Mouse (Mus musculus) layer of hippocampus, postnatal 36 days (tissue): ENCODE measurements around the gene Slc19a2. TPM values are rescaled to one million over a fixed set of nuclear protein-coding genes. Genes with fewer than 3 reads are reported as not detected.
"Not testable (repeated sequence)": the region's sequence is repeated elsewhere in the genome, so short reads cannot be mapped to it uniquely, and the experiment has no call there.

Source experiments
- DNase-seq, 2 experiments: peaks; one replicate each; pipeline ENCODE4 v3.0.0; 2022
- total RNA-seq, 2 experiments: library from RNA; stranded (reverse); gene quantifications; 2 replicates each; pipeline ENCODE4 v1.2.3; 2021

Gene Slc19a2
- total RNA-seq = 10 to 100 TPM; 12.8 to 15.6 TPM

GRCm38 (mm10) chr1:164248465-164249331, at the start of gene Slc19a2:
Gene Slc19a2 (plus strand): TSS chr1:164249046.
- peak; percentile 96 to 97 for DNase-seq

- no peak for DNase-seq
Observed at GRCm38 (mm10) chr1:164199551-164199950, 49.3 kb upstream of the Slc19a2 start.

DNA sequence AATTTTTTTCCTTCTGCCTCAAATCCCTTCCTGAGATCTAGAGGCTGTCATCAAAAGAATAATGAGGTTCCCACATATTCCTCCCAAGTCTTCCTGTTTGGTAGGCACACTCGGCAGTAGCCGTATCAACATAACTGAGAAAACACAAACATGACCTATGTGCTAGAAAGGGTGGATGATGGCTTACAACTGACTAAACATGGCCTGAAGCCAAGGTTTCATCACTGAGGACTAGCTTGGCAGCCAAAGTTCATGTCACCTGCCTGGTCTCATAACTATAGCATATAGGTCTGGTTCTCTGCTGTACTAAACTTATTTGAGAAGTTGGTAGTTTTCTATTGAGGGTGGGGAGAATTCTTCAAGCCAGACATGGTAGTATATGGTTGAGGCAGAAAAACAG, 40.4 kb upstream of the Slc19a2 start:
- DNase-seq = no peak

DNA sequence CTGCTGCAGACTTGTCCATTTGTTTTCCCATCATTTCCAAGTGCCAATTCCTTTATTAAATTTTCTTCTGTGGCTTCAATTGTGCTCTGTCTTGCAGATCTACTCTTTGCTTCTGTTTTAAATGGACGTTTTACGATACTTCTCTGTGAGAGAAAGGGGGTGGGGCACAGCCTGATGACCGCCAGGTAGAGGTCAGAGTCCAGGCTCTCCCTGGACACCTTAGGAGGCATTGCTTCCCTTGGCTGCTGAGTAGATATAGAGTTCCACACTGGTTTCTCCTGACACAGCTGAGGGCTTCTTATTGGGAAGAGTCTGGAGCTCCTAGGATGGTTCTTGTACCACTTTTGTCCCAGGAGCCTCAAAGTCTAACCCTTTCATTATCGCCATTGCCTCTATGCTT, 37.9 kb upstream of the Slc19a2 start:
- no peak for DNase-seq

DNA sequence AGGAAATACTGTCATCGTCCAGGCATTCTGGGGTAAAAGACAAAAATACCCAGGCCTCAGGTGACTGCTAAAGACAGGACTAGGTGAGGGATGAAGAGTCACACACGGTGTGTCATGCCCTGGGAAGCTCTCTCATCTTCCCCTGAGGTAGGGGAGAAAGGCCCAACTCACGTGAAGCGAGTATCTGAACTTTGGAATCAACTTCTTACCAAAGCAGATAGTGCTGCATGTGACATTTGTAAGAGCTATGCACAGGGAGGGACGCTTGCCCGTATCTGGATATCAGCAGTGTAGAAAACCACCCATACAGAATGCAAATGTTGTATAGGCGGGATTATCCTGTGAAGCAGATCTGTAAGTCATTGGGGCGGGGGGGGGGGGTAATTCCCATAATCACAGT, 36.2 kb upstream of the Slc19a2 start:
- no peak for DNase-seq

GRCm38 (mm10) chr1:164214190-164214589, 34.7 kb upstream of the Slc19a2 start:
- no peak for DNase-seq

DNA sequence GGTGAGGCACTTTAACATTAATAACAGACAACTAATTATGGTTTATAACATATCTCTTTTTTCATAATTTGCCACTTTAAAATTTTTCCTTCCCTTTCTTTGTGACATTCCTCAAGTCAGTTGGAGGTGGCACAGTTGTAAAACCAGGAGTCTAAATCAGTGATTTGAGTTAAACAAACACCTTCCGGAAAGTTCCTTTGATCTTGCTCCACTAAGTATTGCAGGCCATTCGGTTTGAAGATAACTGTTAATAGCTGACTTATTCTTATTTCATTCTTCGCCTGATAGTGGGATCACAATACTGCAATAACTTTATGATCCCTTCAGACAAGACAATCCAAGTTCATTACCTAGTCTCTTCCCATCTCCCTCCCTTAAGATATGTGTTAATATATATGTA, 33.7 kb upstream of the Slc19a2 start:
- no peak for DNase-seq

GRCm38 (mm10) chr1:164215540-164215939, 33.3 kb upstream of the Slc19a2 start:
- DNase-seq = no peak

- no peak for DNase-seq
Observed at GRCm38 (mm10) chr1:164217791-164218685, 30.8 kb upstream of the Slc19a2 start.

GRCm38 (mm10) chr1:164220261-164220660, 28.6 kb upstream of the Slc19a2 start:
- DNase-seq = no peak

- DNase-seq = no peak
Observed at GRCm38 (mm10) chr1:164223089-164223488, 25.8 kb upstream of the Slc19a2 start.

DNA sequence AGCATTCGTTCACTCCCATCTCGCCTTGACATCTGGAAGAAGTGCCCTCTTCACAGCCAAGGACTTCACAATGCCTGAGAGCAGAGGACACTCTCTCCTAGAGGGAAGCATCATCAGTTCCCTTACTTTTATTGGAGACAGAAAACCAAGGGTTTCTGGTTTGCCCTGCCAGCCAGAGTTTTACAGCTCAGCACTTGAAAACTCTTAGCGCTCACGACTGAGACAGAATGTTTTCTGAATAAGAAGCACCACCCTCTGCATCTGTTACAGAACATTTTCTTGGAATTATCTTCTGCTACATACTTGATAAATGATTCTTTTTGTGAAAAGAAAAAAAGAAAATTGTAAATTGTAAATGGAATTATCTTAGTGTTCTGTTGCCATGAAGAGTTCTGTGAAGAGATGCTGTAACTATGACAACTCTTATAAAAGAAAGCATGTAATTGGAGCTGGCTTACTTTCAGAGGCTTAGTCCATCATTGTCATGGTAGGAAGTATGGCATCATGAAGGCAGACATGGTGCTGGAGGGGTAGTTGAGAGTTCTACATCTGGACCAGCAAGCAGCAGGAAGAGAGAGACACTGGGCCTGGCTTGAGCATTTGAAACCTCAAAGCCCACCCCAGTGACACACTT, 16.8 kb upstream of the Slc19a2 start:
- not testable (repeated sequence) for DNase-seq

DNA sequence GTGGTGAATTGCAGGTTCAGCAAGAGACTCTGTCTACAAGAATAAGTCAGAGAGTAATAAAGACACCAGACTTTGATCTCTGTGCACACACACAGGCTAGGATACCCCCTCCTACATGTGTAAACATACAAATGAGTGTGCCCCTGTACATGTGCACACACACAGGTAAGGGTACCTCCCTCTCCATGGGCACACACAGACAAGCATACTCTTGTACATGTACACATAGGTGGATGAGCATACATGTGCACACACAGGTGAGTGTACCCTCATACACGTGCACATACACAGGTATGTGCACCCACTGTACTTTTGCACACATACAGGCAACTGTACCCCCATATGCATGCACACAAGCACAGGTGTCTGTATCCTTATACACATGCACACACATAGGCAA, 15.4 kb upstream of the Slc19a2 start:
- DNase-seq = no peak

DNA sequence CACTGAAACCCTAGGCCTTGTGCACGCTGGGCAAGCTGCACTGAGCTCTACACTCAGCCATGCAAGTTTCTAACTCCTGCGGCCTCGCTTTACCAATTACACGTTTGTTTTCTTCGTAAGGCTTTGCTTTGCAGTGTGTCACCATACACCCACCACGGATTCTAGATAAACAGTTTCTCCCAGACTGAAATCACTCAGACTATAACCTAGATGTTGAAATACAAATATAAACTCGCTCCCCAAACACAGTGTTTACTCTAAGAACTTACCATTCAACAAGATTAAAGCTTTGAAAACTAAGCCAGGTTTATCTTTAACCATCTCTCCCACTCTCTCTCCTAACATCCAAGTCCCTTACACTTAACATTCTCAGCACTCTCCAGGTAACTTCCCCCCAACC, 13.8 kb upstream of the Slc19a2 start:
- no peak for DNase-seq

GRCm38 (mm10) chr1:164236078-164236477, 12.8 kb upstream of the Slc19a2 start:
- DNase-seq = no peak

DNA sequence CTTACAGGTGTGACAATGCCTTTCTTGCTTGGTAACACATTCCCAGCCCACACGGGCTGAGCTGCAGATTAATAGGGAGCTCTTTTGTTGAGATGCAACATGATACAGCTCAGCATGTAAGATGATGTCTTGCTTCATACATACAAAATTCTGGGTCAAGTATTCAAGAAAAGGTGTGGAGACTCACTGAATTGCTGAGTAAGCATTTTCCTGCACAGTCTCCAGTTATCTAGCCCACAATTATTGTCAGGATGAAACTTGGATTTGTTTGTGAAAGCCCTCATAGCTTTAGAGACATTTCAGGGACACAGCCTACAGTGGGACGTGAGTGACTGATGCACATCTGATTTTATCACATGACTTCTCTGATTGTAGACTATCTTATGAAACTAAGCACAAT, 7.4 kb upstream of the Slc19a2 start:
- no peak for DNase-seq

GRCm38 (mm10) chr1:164242809-164243208, 6.0 kb upstream of the Slc19a2 start:
- no peak for DNase-seq

- no peak for DNase-seq
Observed at GRCm38 (mm10) chr1:164247442-164247841, 1.4 kb upstream of the Slc19a2 start.

DNA sequence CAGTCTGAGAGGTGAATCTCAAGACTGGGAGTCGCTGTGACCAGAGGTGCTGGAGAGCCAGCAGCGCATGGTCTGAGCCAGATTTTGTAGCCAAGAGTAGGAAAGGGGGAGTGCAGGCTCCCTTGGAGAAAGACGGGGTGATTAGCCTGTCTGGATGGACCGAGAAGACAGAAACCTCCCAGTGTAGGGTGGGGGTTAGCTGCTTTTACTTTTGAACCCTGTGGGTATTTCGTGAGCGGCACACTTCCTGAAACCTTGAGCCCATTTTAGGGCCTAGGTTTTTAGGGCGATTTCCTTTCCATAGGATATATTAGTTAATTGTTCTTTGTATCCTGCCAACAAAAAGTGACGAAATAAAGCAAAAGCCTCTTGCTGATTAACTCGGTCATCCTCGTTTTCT, 875 bp upstream of the Slc19a2 start:
- DNase-seq = no peak

GRCm38 (mm10) chr1:164249332-164249711, 476 bp downstream of the Slc19a2 start:
- peak in 1 of 2 experiments; percentile 54 for DNase-seq

GRCm38 (mm10) chr1:164250391-164251150, 1.7 kb downstream of the Slc19a2 start:
- no peak for DNase-seq

- no peak for DNase-seq
Observed at GRCm38 (mm10) chr1:164251438-164251837, 2.6 kb downstream of the Slc19a2 start.
